Mouse (Mus musculus) heart, adult 2 months (tissue): ENCODE measurements around the gene Frmpd4. TPM values are rescaled to one million over a fixed set of nuclear protein-coding genes. Genes with fewer than 3 reads are reported as not detected.
A peak's percentile ranks its signal among the peaks of the same experiment; 100 is the strongest.

Experiments
- DNase-seq, 2 experiments: peaks; one replicate each; pipeline ENCODE4 v3.0.0; 2021
- H3K27ac ChIP-seq: fragments of 200-600 bp; 2 replicates; pipeline ENCODE4 v1.8.1; 2022
- H3K27me3 ChIP-seq: fragments of 200-500 bp; 2 replicates; pipeline ENCODE4 v1.6.1; 2012; ENCODE audit warnings: mild to moderate bottlenecking, low read length, inconsistent platforms, mixed read lengths; ENCODE audit not compliant: control insufficient read depth, insufficient read depth
- H3K36me3 ChIP-seq: fragments of 200-500 bp; 2 replicates; pipeline ENCODE4 v1.6.1; 2012; ENCODE audit warnings: low read length, inconsistent platforms; ENCODE audit not compliant: control insufficient read depth, insufficient read depth
- H3K4me1 ChIP-seq: fragments of 200-500 bp; 2 replicates; pipeline ENCODE4 v1.6.1; 2011; ENCODE audit warnings: low read length; ENCODE audit not compliant: control insufficient read depth, insufficient read depth
- H3K4me3 ChIP-seq: fragments of 200-600 bp; 2 replicates; pipeline ENCODE4 v1.8.1; 2022
- H3K79me2 ChIP-seq: fragments of 200-500 bp; replicated peaks from 2 replicates; pipeline ENCODE4 v1.6.1; 2012; ENCODE audit warnings: mild to moderate bottlenecking, inconsistent platforms, low read length, moderate library complexity, mixed read lengths; ENCODE audit not compliant: control insufficient read depth, insufficient read depth
- H3K9ac ChIP-seq: fragments of 200-500 bp; 2 replicates; pipeline ENCODE4 v1.6.1; 2012; ENCODE audit warnings: low read depth, mild to moderate bottlenecking, control low read depth, inconsistent platforms, low read length, mixed read lengths
- CTCF ChIP-seq: fragments of 200-600 bp; IDR thresholded peaks from 2 replicates; pipeline ENCODE4 v1.8.1; 2022; ENCODE audit warnings: antibody characterized with exemption, mild to moderate bottlenecking, moderate library complexity
- EP300 ChIP-seq: fragments of 200-500 bp; IDR thresholded peaks from 2 replicates; pipeline ENCODE4 v1.6.1; 2011; ENCODE audit warnings: low read depth, low read length, control low read depth; ENCODE audit not compliant: insufficient read depth
- POLR2A ChIP-seq: fragments of 200-500 bp; IDR thresholded peaks from 2 replicates; pipeline ENCODE4 v1.6.1; 2011; ENCODE audit warnings: mild to moderate bottlenecking, low read depth, low read length, control low read depth; ENCODE audit not compliant: insufficient read depth
- WGBS: fragments of 180-500 bp; shearing (Covaris S2); methylation state at CpG from one replicate; pipeline ENCODE4 v1.1.7; 2018; 5-methylcytosine and 5-hydroxymethylcytosine counted together
- intact Hi-C: fragments of 180-260 bp; cut with DNase I; formaldehyde crosslinking; loops from one replicate; pipeline ENCODE4 v1.15.1; 2025
- polyA plus RNA-seq: library from polyadenylated mRNA; depleted of rRNA; stranded (reverse); fragments of >200 nt; gene quantifications from 2 replicates; pipeline ENCODE4 v1.2.3, GENCODE M21; 2012
- total RNA-seq, 2 experiments: library from RNA; stranded (reverse); gene quantifications; 2 replicates each; pipeline ENCODE4 v1.2.3; 2021

Gene Frmpd4
- total and polyA plus RNA-seq, 3 experiments = not detected

- 90% methylated on average over 8 of the region's 8 CpGs for WGBS
- Histone ChIP-seq H3K4me1 (no peaks in the 10 kb centered on the region), H3K4me3 (no peak overlapping the region), H3K36me3 (no peaks in the 10 kb centered on the region), H3K27ac (no peak overlapping the region), H3K27me3 (no peaks in the 10 kb centered on the region), H3K9ac (no peak overlapping the region), H3K79me2 (no peaks in the 10 kb centered on the region)
- no peak for TF ChIP-seq EP300
- TF ChIP-seq POLR2A = no peak
- no peak for TF ChIP-seq CTCF
- intact Hi-C loops = no loop called here
- DNase-seq = no peak
These were observed 922.8 kb downstream of the Frmpd4 start for GRCm38 (mm10) chrX:167654249-167654648.

GRCm38 (mm10) chrX:167597639-167598217 lies 979.3 kb downstream of the Frmpd4 start:
- no peak for DNase-seq

GRCm38 (mm10) chrX:167552827-167553226 lies 1024.2 kb downstream of the Frmpd4 start:
- 72% methylated on average over 3 of the region's 3 CpGs for WGBS
- Histone ChIP-seq H3K4me3 (no peak overlapping the region), H3K9ac (no peak overlapping the region), H3K27me3 (no peaks in the 10 kb centered on the region), H3K36me3 (no peaks in the 10 kb centered on the region), H3K27ac (no peak overlapping the region), H3K79me2 (no peaks in the 10 kb centered on the region), H3K4me1 (no peaks in the 10 kb centered on the region)
- TF ChIP-seq CTCF = no peak
- no peak for TF ChIP-seq POLR2A
- no peak for TF ChIP-seq EP300
- intact Hi-C loops = no loop called here
- DNase-seq = no peak

More at GRCm38 (mm10) chrX:167597639-167598217, 979.3 kb downstream of the Frmpd4 start:
- no peaks in the 10 kb centered on the region for H3K4me1 ChIP-seq
- no peaks in the 10 kb centered on the region for H3K79me2 ChIP-seq
- H3K9ac ChIP-seq = no peak overlapping the region
- H3K4me3 ChIP-seq = no peak overlapping the region
- intact Hi-C loops = no loop called here
- H3K27me3 ChIP-seq = no peaks in the 10 kb centered on the region
- no peak overlapping the region for H3K27ac ChIP-seq
- no peaks in the 10 kb centered on the region for H3K36me3 ChIP-seq
- TF ChIP-seq CTCF (no peak), POLR2A (no peak)

GRCm38 (mm10) chrX:167523151-167523550 lies 1053.9 kb downstream of the Frmpd4 start:
- intact Hi-C loops = no loop called here
- Histone ChIP-seq H3K4me3 (no peak overlapping the region), H3K27ac (no peak overlapping the region), H3K4me1 (no peaks in the 10 kb centered on the region), H3K36me3 (no peaks in the 10 kb centered on the region), H3K9ac (no peak overlapping the region), H3K79me2 (no peaks in the 10 kb centered on the region), H3K27me3 (no peaks in the 10 kb centered on the region)
- TF ChIP-seq POLR2A = no peak
- TF ChIP-seq EP300 = no peak
- TF ChIP-seq CTCF = no peak
- 64% methylated on average over 3 of the region's 3 CpGs for WGBS
- no peak for DNase-seq

GRCm38 (mm10) chrX:167522528-167522927 lies 1054.5 kb downstream of the Frmpd4 start:
- 68% methylated on average over 4 of the region's 4 CpGs for WGBS
- DNase-seq = no peak
- TF ChIP-seq CTCF (no peak), POLR2A (no peak)

GRCm38 (mm10) chrX:167518440-167518839 lies 1058.6 kb downstream of the Frmpd4 start:
- H3K9ac ChIP-seq = no peak overlapping the region
- no peaks in the 10 kb centered on the region for H3K79me2 ChIP-seq
- H3K27ac ChIP-seq = no peak overlapping the region
- no peak for DNase-seq
- WGBS = 82% methylated on average over 2 of the region's 2 CpGs
- intact Hi-C loops = no loop called here
- no peaks in the 10 kb centered on the region for H3K4me1 ChIP-seq
- no peak for TF ChIP-seq EP300
- H3K4me3 ChIP-seq = no peak overlapping the region
- no peaks in the 10 kb centered on the region for H3K36me3 ChIP-seq
- H3K27me3 ChIP-seq = no peaks in the 10 kb centered on the region

More at GRCm38 (mm10) chrX:167522528-167522927, 1054.5 kb downstream of the Frmpd4 start:
- Histone ChIP-seq H3K9ac (no peak overlapping the region), H3K36me3 (no peaks in the 10 kb centered on the region), H3K79me2 (no peaks in the 10 kb centered on the region), H3K4me3 (no peak overlapping the region), H3K27me3 (no peaks in the 10 kb centered on the region), H3K4me1 (no peaks in the 10 kb centered on the region), H3K27ac (no peak overlapping the region)
- intact Hi-C loops = no loop called here

- TF ChIP-seq EP300 (no peak), CTCF (peak; percentile 73)
- Histone ChIP-seq H3K79me2 (no peaks in the 10 kb centered on the region), H3K27ac (no peak overlapping the region), H3K36me3 (no peaks in the 10 kb centered on the region), H3K9ac (no peak overlapping the region), H3K4me1 (no peaks in the 10 kb centered on the region), H3K4me3 (no peak overlapping the region), H3K27me3 (no peaks in the 10 kb centered on the region)
- DNase-seq = peak; percentile 4 to 27
- WGBS = 29% methylated on average over 11 of the region's 11 CpGs
- intact Hi-C loops = loop anchor here (5.0 to 10.0 kb wide), 2 partner anchors 223 to 320 kb away; no protein-coding TSS in a partner anchor
These were observed 1079.3 kb downstream of the Frmpd4 start for GRCm38 (mm10) chrX:167497780-167498179.
